Mouse (Mus musculus) thymus, adult 2 months (tissue): ENCODE results near the gene Ttc33. TPM values are rescaled to one million over a fixed set of nuclear protein-coding genes. Genes with fewer than 3 reads are reported as not detected.

Source experiments
- DNase-seq: peaks from one replicate; pipeline ENCODE4 v3.0.0; 2021
- H3K27ac ChIP-seq: fragments of 200-500 bp; 2 replicates; pipeline ENCODE4 v1.5.1; 2012; ENCODE audit warnings: low read length, control low read depth; ENCODE audit not compliant: control insufficient read depth, insufficient read depth
- H3K27me3 ChIP-seq: fragments of 200-500 bp; 2 replicates; pipeline ENCODE4 v1.6.1; 2012; ENCODE audit warnings: mild to moderate bottlenecking, low read length, moderate library complexity, mixed read lengths; ENCODE audit not compliant: control insufficient read depth, insufficient read depth
- H3K36me3 ChIP-seq: fragments of 200-500 bp; 2 replicates; pipeline ENCODE4 v1.6.1; 2012; ENCODE audit warnings: mild to moderate bottlenecking, low read length, moderate library complexity; ENCODE audit not compliant: control insufficient read depth, insufficient read depth
- H3K4me1 ChIP-seq: fragments of 200-500 bp; replicated peaks from 2 replicates; pipeline ENCODE4 v1.6.1; 2012; ENCODE audit warnings: low read length; ENCODE audit not compliant: control insufficient read depth, insufficient read depth
- H3K4me3 ChIP-seq: fragments of 200-500 bp; 2 replicates; pipeline ENCODE4 v1.5.1; 2012; ENCODE audit warnings: mild to moderate bottlenecking, low read length, control low read depth, moderate library complexity; ENCODE audit not compliant: control insufficient read depth, insufficient read depth
- CTCF ChIP-seq: fragments of 200-500 bp; IDR thresholded peaks from 2 replicates; pipeline ENCODE4 v1.5.1; 2012; ENCODE audit warnings: mild to moderate bottlenecking, control low read depth, low read length, moderate library complexity, borderline replicate concordance; ENCODE audit not compliant: control insufficient read depth, poor library complexity, insufficient read depth; ENCODE audit errors: extremely low read depth
- POLR2A ChIP-seq: fragments of 200-500 bp; IDR thresholded peaks from 2 replicates; pipeline ENCODE4 v1.6.1; 2012; ENCODE audit warnings: mild to moderate bottlenecking, low read length, control low read depth, moderate library complexity; ENCODE audit not compliant: control insufficient read depth, poor library complexity, insufficient read depth; ENCODE audit errors: extremely low read depth
- WGBS: fragments of 180-500 bp; shearing (Covaris S2); methylation state at CpG from one replicate; pipeline ENCODE4 v1.1.7; 2018; 5-methylcytosine and 5-hydroxymethylcytosine counted together
- polyA plus RNA-seq: library from polyadenylated mRNA; depleted of rRNA; stranded (reverse); fragments of >200 nt; gene quantifications from 2 replicates; pipeline ENCODE4 v1.2.3, GENCODE M21; 2012

Ttc33 gene
- polyA plus RNA-seq, 1 experiment = 4.9 TPM

- no peaks in the 10 kb centered on the region for H3K36me3 ChIP-seq
- no peaks in the 10 kb centered on the region for H3K27me3 ChIP-seq
- H3K4me3 ChIP-seq = peak overlapping the region; percentile 97
- peak overlapping the region; percentile 48 for H3K27ac ChIP-seq
- 39% methylated on average over 11 of the region's 11 CpGs for WGBS
- DNase-seq = peak; percentile 13
- peaks cover 7% of the 10 kb centered on the region for H3K4me1 ChIP-seq
- no peak for TF ChIP-seq POLR2A
- no peak for TF ChIP-seq CTCF
Measured at GRCm38 (mm10) chr15:5184668-5185330, 526 bp upstream of the Ttc33 start.

DNA sequence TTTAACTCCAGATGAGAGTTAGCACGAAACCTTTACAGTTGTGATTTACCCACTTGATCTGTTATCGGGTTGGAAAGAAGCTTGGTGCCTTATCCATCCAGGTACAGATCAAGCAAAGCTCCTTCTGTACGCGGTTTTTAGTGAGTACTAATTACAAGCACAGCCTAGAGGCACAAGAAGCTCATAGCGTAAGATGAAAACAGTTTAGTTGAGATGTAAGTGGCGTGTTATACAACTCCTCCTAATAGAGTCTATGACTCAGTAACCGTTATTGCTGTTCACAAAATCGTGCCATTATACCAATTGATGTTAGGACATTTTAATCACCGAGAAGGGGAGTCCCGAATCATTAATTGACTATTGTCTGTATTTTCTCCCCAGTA lies 959 bp downstream of the Ttc33 start:
- Histone ChIP-seq H3K36me3 (0 out of 2 replicates have a peak, but pooled peaks cover 3% of the 10 kb centered on the region), H3K4me3 (peak overlapping the region; percentile 97), H3K27ac (peak overlapping the region; percentile 16), H3K4me1 (peaks cover 7% of the 10 kb centered on the region), H3K27me3 (no peaks in the 10 kb centered on the region)
- DNase-seq = no peak
- no peak for TF ChIP-seq CTCF
- TF ChIP-seq POLR2A = no peak
- WGBS = 27% methylated on average over 10 of the region's 10 CpGs

DNA sequence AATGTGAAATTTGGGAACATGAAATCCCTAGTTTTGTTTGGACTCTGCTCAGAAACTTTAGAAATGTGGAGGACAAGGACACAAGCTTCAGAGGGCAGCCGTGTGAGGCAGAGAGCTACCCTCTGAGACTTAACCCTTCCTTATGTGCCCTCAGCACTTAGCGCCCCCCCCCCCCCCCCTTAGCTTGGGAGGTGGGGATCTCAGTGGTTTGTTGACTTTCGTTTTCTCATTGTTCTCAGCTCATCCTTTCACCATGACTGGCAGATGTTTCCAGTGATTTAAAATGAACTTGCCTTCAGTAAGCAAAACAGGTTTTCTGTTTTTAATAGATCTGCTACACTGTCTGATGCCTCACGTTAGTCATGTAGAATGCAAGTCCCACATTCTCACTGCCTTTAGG lies 1.8 kb downstream of the Ttc33 start:
- WGBS = 34% methylated on average over 4 of the region's 4 CpGs
- DNase-seq = no peak
- peaks cover 7% of the 10 kb centered on the region for H3K4me1 ChIP-seq
- peaks cover 8% of the 10 kb centered on the region; the same call in 1 of the 2 replicates for H3K36me3 ChIP-seq
- TF ChIP-seq CTCF (no peak), POLR2A (no peak)
- H3K27me3 ChIP-seq = no peaks in the 10 kb centered on the region
- no peak overlapping the region for H3K27ac ChIP-seq
- H3K4me3 ChIP-seq = no peak overlapping the region

GRCm38 (mm10) chr15:5188029-5188428 lies 2.7 kb downstream of the Ttc33 start:
- no peak for DNase-seq
- Histone ChIP-seq H3K27ac (no peak overlapping the region), H3K4me3 (no peak overlapping the region), H3K27me3 (no peaks in the 10 kb centered on the region), H3K36me3 (peaks cover 8% of the 10 kb centered on the region; the same call in 1 of the 2 replicates), H3K4me1 (peaks cover 7% of the 10 kb centered on the region)
- TF ChIP-seq CTCF (no peak), POLR2A (no peak)
- WGBS = 53% methylated on average over 1 of the region's 1 CpGs

- H3K4me1 ChIP-seq = peaks cover 3% of the 10 kb centered on the region
- H3K36me3 ChIP-seq = peaks cover 8% of the 10 kb centered on the region; the same call in 1 of the 2 replicates
- TF ChIP-seq CTCF (no peak), POLR2A (no peak)
- no peak overlapping the region for H3K27ac ChIP-seq
- no peaks in the 10 kb centered on the region for H3K27me3 ChIP-seq
- no peak overlapping the region for H3K4me3 ChIP-seq
- WGBS = 75% methylated on average over 10 of the region's 10 CpGs
- no peak for DNase-seq
Measured at GRCm38 (mm10) chr15:5189504-5190093, 4.3 kb downstream of the Ttc33 start.

GRCm38 (mm10) chr15:5193833-5194232 lies 8.5 kb downstream of the Ttc33 start:
- no peak for TF ChIP-seq CTCF
- TF ChIP-seq POLR2A = no peak
- Histone ChIP-seq H3K4me1 (no peaks in the 10 kb centered on the region), H3K27ac (no peak overlapping the region), H3K36me3 (peaks cover 11% of the 10 kb centered on the region; the same call in 1 of the 2 replicates), H3K4me3 (no peak overlapping the region), H3K27me3 (no peaks in the 10 kb centered on the region)
- 79% methylated on average over 3 of the region's 3 CpGs for WGBS
- no peak for DNase-seq

DNA sequence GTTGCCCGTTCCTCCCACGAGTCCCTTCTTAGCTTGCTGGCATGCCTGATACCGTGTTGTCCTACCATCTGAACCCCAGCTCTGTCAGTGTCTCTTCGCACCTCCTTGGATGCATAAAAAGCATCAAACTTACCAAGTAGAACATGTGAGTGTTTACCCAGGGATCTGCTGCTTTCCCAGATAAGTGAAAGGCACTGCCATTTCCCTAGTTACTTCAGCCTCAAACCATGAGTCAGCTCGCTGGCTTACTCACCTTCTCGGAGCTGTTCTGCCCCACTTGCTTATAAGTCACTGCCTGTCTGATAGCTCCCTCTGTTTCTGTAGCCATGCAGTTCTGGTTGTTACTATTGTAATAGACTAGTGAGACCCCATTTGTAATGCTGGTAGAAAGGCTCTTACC lies 9.1 kb downstream of the Ttc33 start:
- TF ChIP-seq POLR2A = no peak
- no peak for TF ChIP-seq CTCF
- no peak overlapping the region for H3K4me3 ChIP-seq
- no peaks in the 10 kb centered on the region for H3K27me3 ChIP-seq
- DNase-seq = no peak
- H3K4me1 ChIP-seq = no peaks in the 10 kb centered on the region
- H3K36me3 ChIP-seq = peaks cover 11% of the 10 kb centered on the region; the same call in 1 of the 2 replicates
- H3K27ac ChIP-seq = no peak overlapping the region
- 95% methylated on average over 6 of the region's 6 CpGs for WGBS
